Mouse (Mus musculus): Measurements from ENCODE around the gene Gorab.

DNA sequence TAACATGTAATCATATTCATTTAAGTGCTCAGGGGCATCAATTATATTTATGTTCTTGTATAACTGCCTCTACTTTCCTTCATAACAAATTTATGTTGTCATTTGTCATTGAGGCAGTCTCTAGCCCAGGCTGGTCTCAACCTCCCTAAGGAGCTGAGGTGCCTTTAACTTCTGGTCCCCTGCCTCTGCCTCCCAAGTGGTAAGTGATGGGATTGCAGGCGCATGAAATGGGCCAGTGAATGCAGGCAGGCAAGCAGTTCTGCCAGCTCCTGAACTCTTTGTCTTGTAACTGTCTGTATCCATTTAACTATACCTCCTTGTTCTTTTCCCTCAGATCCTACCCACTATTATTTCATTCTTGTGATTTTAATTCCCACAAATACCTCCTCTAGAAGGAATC is 58.5 kb downstream of the Gorab start:
- TF ChIP-seq CTCF (conservative IDR thresholded peaks at IDR 0.05; ENCODE audit: insufficient read depth, insufficient read length, low read depth, low read length) (no peak; the same call in 1 of the 2 replicates), POLR2A (IDR thresholded peaks at IDR 0.05; ENCODE audit: low read depth, low read length) (no peak)
